Mouse (Mus musculus): ENCODE measurements around the gene Nxph3.

GRCm38 (mm10) chr11:95472942-95473341, 41.4 kb downstream of the Nxph3 start:
- TF ChIP-seq CTCF (IDR thresholded peaks at IDR 0.05; ENCODE audit: low read depth) (no peak), EP300 (IDR thresholded peaks at IDR 0.05; ENCODE audit: low read depth) (no peak)

Measured in liver, embryonic 14.5 days (tissue).